Mouse (Mus musculus) stomach, embryonic 14.5 days (tissue): ENCODE results near the gene Btbd17. TPM values are rescaled to one million over a fixed set of nuclear protein-coding genes. Genes with fewer than 3 reads are reported as not detected.

Source experiments
- ATAC-seq: fragments of 200-750 bp; cut with Nextera tagmentation; 2 replicates; pipeline ENCODE4 v1.8.0; 2017; ENCODE audit warnings: low read depth, moderate TSS enrichment; ENCODE audit not compliant: insufficient number of reproducible peaks, insufficient read depth, low FRiP score
- H3K27ac ChIP-seq: fragments of 300-500 bp; sonication (generic); 2 replicates; pipeline ENCODE4 v1.5.1; 2014; ENCODE audit warnings: mild to moderate bottlenecking, low read length, moderate library complexity, mixed read lengths
- H3K27me3 ChIP-seq: fragments of 300-500 bp; sonication (generic); 2 replicates; pipeline ENCODE4 v1.6.1; 2014; ENCODE audit warnings: low read length, control low read depth, mixed read lengths; ENCODE audit not compliant: control insufficient read depth, insufficient read depth
- H3K36me3 ChIP-seq: fragments of 300-500 bp; sonication (generic); 2 replicates; pipeline ENCODE4 v1.6.1; 2014; ENCODE audit warnings: mild to moderate bottlenecking, control low read depth, low read length, moderate library complexity, mixed read lengths; ENCODE audit not compliant: control insufficient read depth, insufficient read depth
- H3K4me1 ChIP-seq: fragments of 300-500 bp; sonication (generic); 2 replicates; pipeline ENCODE4 v1.6.1; 2014; ENCODE audit warnings: low read length, control low read depth, mixed read lengths; ENCODE audit not compliant: control insufficient read depth, insufficient read depth
- H3K4me2 ChIP-seq: fragments of 300-500 bp; sonication (generic); replicated peaks from 2 replicates; pipeline ENCODE4 v1.6.1; 2014; ENCODE audit warnings: low read depth, low read length, control low read depth
- H3K4me3 ChIP-seq: fragments of 300-500 bp; sonication (generic); 2 replicates; pipeline ENCODE4 v1.5.1; 2014; ENCODE audit warnings: low read depth, low read length, control low read depth
- H3K9ac ChIP-seq: fragments of 300-500 bp; sonication (generic); replicated peaks from 2 replicates; pipeline ENCODE4 v1.6.1; 2014; ENCODE audit warnings: low read depth, mild to moderate bottlenecking, control low read depth, low read length, moderate library complexity, mixed read lengths
- H3K9me3 ChIP-seq: fragments of 300-500 bp; sonication (generic); 2 replicates; pipeline ENCODE4 v1.6.1; 2016; ENCODE audit warnings: low read depth, low read length, control low read depth; ENCODE audit not compliant: control insufficient read depth
- WGBS: fragments of 180-500 bp; shearing (Covaris S2); extraction: QIAGEN DNeasy Blood & Tissue Kit; methylation state at CpG from one replicate; pipeline ENCODE4 v1.1.7; 2014; 5-methylcytosine and 5-hydroxymethylcytosine counted together
- polyA plus RNA-seq: library from polyadenylated mRNA; unstranded; fragments of >200 nt; fragmentation: Nextera tagmentation; extraction: Ambion mirVana; gene quantifications from 2 replicates; pipeline ENCODE4 v1.2.1, GENCODE M21; 2014

Btbd17 gene
- polyA plus RNA-seq, 1 experiment from 2014 or later: 0.98 TPM

DNA sequence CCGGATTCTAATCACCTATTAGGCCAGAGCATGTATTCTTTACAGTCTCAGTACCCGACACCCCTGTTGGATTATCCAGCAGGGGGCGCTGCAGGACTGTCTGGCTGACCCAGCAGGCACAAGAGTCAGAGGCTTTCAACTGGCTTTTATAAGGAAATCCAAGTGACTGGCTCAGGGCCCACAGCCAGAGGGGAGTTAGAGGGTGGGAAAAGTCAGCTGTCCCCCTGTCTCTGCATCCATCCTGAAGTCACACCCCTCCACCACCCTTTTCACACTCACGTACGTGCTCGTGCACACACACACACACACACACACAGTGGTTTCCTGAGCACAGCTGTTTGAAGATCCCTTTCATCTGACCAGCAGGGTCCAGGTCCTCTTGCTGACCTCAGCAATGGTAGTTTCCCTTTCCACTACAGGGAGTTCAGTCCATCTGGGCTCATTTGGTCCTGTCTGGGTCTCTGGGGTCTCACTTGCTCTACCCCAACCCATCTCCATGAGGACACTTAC, 17.0 kb upstream of the Btbd17 start:
- Histone ChIP-seq H3K4me1 (0 out of 2 replicates have a peak, but pooled peaks cover 1% of the 10 kb centered on the region), H3K9ac (no peak overlapping the region), H3K4me2 (no peak overlapping the region), H3K36me3 (no peaks in the 10 kb centered on the region), H3K27ac (no peak overlapping the region), H3K9me3 (no peaks in the 10 kb centered on the region), H3K27me3 (no peaks in the 10 kb centered on the region), H3K4me3 (no peak overlapping the region)
- ATAC-seq: peak; percentile 55; the same call in 1 of the 2 replicates
- WGBS: 18% methylated on average over 6 of the region's 6 CpGs

DNA sequence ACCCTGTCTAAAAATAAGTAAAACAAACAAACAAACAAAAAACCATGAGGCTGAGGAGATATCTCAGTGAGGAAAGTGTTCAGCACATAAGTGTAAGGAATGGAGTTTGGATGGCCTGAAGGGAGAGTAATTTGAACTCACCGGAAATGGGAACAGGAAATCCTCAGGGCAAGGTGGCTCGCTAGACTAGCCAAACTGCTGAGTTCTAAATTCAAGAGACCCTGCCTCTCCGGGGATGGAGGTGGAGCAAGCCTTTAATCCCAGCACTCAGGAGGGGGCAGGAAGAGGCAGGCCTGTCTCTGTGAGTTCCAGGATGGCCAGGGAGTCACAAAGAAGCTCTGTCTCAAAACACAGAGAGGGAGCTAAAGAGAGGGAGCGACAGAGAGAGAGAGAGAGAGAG, 14.6 kb upstream of the Btbd17 start:
- H3K4me1 ChIP-seq: 0 out of 2 replicates have a peak, but pooled peaks cover 6% of the 10 kb centered on the region
- H3K27ac ChIP-seq: no peak overlapping the region
- H3K4me3 ChIP-seq: no peak overlapping the region
- H3K27me3 ChIP-seq: no peaks in the 10 kb centered on the region
- WGBS: 31% methylated on average over 4 of the region's 4 CpGs
- no peak for ATAC-seq
- no peaks in the 10 kb centered on the region for H3K36me3 ChIP-seq
- no peaks in the 10 kb centered on the region for H3K9me3 ChIP-seq
- no peak overlapping the region for H3K4me2 ChIP-seq
- H3K9ac ChIP-seq: no peak overlapping the region

DNA sequence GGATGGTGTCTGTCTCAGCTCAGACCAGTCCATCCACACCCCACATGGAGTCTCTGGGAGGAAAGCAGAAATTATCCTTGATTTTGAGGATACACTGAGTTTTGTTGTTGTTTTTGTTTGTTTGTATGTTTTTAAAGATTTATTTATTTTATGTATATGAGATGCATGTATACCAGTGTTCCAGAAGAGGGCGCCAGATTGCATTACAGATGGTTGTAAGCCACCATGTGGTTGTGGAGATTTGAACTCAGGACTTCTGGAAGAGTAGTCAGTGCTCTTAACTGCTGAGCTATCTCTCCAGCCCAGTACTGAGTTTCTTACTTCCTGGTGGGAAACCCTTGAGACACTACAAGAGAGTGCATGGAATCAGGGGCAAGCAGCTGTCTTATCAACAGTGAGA, 13.6 kb upstream of the Btbd17 start:
- no peak overlapping the region for H3K4me3 ChIP-seq
- no peaks in the 10 kb centered on the region for H3K9me3 ChIP-seq
- 0 out of 2 replicates have a peak, but pooled peaks cover 6% of the 10 kb centered on the region for H3K4me1 ChIP-seq
- no peak overlapping the region for H3K9ac ChIP-seq
- no peak overlapping the region for H3K4me2 ChIP-seq
- H3K36me3 ChIP-seq: no peaks in the 10 kb centered on the region
- no peak for ATAC-seq
- H3K27me3 ChIP-seq: no peaks in the 10 kb centered on the region
- 78% methylated on average over 1 of the region's 1 CpGs for WGBS
- H3K27ac ChIP-seq: no peak overlapping the region

DNA sequence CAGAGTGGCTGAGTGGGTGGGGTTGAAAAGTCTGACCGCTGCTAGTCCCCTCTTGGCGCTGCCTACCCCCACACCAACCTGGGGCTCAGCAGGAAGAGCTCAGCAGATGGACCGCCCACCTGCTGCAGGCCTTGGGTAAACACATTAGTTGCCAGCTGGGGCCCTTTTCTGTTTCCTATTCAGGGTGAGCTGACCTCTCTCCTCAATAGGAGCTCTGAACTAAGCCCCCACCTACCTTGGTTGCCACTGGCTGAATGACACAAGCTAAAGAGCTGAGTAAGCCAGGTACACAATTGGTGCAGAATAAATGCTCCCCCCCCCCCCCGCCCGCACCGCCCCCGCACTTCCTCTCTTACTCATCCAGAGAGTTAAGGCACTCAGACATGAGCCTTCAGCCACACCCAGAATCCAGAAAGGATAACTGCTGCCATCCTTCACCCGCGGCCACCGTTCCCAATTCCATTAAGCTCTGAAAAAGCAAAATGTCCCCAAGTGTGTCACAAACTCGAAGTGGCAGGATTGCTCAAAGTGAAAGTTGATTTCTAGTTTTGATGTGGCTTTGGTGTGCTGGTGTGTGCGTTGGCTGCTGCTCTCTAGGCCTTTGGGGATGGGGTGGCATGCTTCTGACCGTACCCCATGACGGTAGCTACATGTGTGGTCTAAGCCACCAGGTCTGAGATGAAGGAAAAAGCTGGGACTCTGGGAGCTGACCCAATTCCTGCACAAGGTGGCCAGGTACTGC, 12.1 kb upstream of the Btbd17 start:
- Histone ChIP-seq H3K9me3 (no peaks in the 10 kb centered on the region), H3K4me1 (peaks cover 7% of the 10 kb centered on the region; the same call in 1 of the 2 replicates), H3K4me2 (no peak overlapping the region), H3K27me3 (no peaks in the 10 kb centered on the region), H3K27ac (no peak overlapping the region), H3K36me3 (no peaks in the 10 kb centered on the region), H3K4me3 (no peak overlapping the region), H3K9ac (no peak overlapping the region)
- ATAC-seq: peak; percentile 57; the same call in 1 of the 2 replicates
- 23% methylated on average over 14 of the region's 14 CpGs for WGBS

DNA sequence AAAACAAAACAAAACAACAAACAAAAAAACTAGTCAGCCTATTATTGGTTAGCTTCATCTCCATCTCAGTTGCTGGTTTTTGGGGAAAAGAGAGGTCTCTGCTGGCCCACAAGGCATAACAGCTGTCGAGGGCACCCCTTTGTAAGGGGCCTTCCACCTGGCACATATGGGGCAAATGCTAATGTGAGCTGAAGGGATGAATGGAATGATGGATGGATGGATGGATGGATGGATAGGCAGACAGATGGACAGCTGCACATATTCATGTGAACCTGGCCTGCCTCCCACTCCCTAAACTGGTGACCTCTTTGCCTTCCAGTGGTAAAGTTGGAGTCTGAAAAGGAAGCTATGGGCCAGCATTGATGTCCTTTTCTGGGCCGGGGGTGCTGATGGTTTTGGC, 11.3 kb upstream of the Btbd17 start:
- Histone ChIP-seq H3K9ac (no peak overlapping the region), H3K27ac (no peak overlapping the region), H3K9me3 (no peaks in the 10 kb centered on the region), H3K36me3 (no peaks in the 10 kb centered on the region), H3K4me1 (peaks cover 11% of the 10 kb centered on the region; the same call in 1 of the 2 replicates), H3K27me3 (no peaks in the 10 kb centered on the region), H3K4me3 (no peak overlapping the region), H3K4me2 (no peak overlapping the region)
- WGBS: 69% methylated on average over 2 of the region's 2 CpGs
- ATAC-seq: no peak

DNA sequence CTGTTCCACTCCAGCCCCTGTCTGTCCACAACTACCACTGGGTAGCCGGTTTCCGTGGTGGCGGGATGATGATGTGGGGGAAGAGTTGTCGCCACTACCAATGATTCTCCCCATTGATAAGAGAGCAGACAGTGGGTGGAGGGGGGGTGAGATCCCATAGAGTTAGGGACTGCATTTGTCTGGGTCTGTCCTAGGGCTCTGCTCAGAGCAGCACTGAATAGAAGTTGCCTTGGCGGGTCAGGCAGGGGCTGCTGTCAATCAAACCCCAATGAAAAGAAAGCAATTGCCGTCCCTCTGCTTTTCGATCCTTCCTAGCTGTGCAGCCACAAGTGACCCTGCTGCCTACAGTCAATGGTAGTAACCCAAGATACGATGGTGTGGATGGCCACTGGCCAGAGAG, 8.2 kb upstream of the Btbd17 start:
- no peak overlapping the region for H3K4me2 ChIP-seq
- H3K4me3 ChIP-seq: no peak overlapping the region
- H3K9me3 ChIP-seq: no peaks in the 10 kb centered on the region
- no peak for ATAC-seq
- no peaks in the 10 kb centered on the region for H3K36me3 ChIP-seq
- no peak overlapping the region for H3K27ac ChIP-seq
- H3K4me1 ChIP-seq: peaks cover 11% of the 10 kb centered on the region; the same call in 1 of the 2 replicates
- 53% methylated on average over 8 of the region's 8 CpGs for WGBS
- H3K27me3 ChIP-seq: no peaks in the 10 kb centered on the region
- no peak overlapping the region for H3K9ac ChIP-seq

DNA sequence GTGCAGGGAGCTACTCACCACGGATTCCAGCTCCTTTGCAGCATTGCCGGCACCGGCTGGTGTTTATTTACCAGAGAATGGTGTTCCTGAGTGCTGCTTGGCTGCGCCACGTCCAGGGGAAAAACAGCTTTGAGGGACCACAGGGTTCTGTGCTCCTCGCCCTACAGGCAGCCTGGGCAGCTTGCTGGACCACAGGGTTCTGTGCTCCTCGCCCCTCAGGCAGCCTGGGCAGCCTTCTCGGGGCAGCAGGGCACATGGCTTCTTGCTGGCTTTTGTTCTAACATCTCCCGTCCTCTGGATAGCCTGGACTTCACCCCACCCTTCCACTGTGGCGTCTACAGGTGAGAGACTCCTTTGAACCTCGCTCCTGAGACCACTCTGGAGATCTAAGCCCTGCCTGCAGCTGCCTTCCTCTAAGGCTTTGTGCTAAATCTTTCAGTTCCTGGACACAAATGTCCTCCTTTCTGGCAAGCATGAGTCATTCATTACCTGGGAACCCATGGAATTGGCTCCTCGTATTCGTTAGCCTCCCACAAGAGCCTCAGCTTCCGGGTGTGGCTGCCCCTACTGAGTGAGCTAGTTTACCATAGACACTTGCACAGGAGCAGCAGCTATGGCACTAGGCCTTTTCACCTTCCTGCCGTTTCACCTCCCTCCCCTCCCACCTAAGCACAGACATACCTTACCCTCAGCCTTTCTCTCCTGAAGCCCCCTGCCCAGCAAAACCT, 7.0 kb upstream of the Btbd17 start:
- no peak overlapping the region for H3K4me3 ChIP-seq
- no peak overlapping the region for H3K27ac ChIP-seq
- no peaks in the 10 kb centered on the region for H3K9me3 ChIP-seq
- no peaks in the 10 kb centered on the region for H3K36me3 ChIP-seq
- 0 out of 2 replicates have a peak, but pooled peaks have one; percentile 21 for ATAC-seq
- 41% methylated on average over 15 of the region's 15 CpGs for WGBS
- no peak overlapping the region for H3K9ac ChIP-seq
- no peak overlapping the region for H3K4me2 ChIP-seq
- H3K27me3 ChIP-seq: no peaks in the 10 kb centered on the region
- peaks cover 9% of the 10 kb centered on the region; the same call in 1 of the 2 replicates for H3K4me1 ChIP-seq

DNA sequence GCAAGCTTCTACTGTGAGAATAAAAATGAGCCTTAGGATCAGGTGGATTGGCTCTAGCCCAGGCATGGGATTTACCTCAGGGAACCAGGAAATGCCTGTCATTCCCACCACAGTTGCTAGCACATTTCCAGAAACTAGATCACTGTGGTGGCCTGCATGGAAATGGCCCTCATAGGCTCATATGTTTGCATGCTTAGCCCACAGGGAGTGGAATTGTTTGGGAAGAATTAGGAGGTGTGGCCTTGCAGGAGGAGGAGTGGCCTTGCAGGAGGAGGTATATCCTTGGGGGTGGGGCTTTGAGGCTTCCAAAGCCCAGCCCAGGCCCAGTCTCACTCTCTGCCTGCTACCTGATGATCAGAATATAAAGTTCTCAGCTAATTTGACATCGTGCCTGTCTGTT, 6.2 kb upstream of the Btbd17 start:
- H3K4me3 ChIP-seq: no peak overlapping the region
- ATAC-seq: no peak
- H3K27me3 ChIP-seq: no peaks in the 10 kb centered on the region
- no peak overlapping the region for H3K9ac ChIP-seq
- H3K27ac ChIP-seq: no peak overlapping the region
- WGBS: 100% methylated on average over 1 of the region's 1 CpGs
- H3K36me3 ChIP-seq: no peaks in the 10 kb centered on the region
- H3K4me2 ChIP-seq: no peak overlapping the region
- H3K4me1 ChIP-seq: peaks cover 5% of the 10 kb centered on the region; the same call in 1 of the 2 replicates
- H3K9me3 ChIP-seq: no peaks in the 10 kb centered on the region
